33 mouse cellular contexts compared by ENCODE assay signal in genomic region chr15:73921101-73921863, GRCm38 (mm10).
DNase-seq lines count a peak whose midpoint lies in the region; ATAC-seq and TF ChIP-seq lines count a peak whose summit lies in the region.
"Had no signal": no experiment of that assay in that cellular context is flagged by ENCODE, and none has a peak within 500 bp of the region (broad histone marks: within the 10 kb centered on the region; RNA-seq: fewer than 3 reads in every experiment).

No protein-coding gene starts in this region.

- H3K4me1 ChIP-seq in midbrain, postnatal 0 days (ENCODE audit: insufficient read depth, low read length), result no peaks in the 10 kb centered on the region
- H3K4me1 ChIP-seq in midbrain, embryonic 15.5 days, result no peaks in the 10 kb centered on the region
- peaks cover 24% of the 10 kb centered on the region for H3K4me1 ChIP-seq in cerebellum, adult 2 months (ENCODE audit: control insufficient read depth, insufficient read depth, low read length)
- H3K4me1 ChIP-seq: embryonic facial prominence, embryonic 13.5 days; forebrain, embryonic 10.5 days; forebrain, embryonic 15.5 days; hindbrain, embryonic 15.5 days; kidney, embryonic 15.5 days; limb, embryonic 10.5 days; limb, embryonic 15.5 days; liver, embryonic 13.5 days; midbrain, embryonic 13.5 days had no signal

- H3K27me3 ChIP-seq in midbrain, postnatal 0 days (ENCODE audit: insufficient read depth, low read length), result no peaks in the 10 kb centered on the region
- no peaks in the 10 kb centered on the region for H3K27me3 ChIP-seq in midbrain, embryonic 15.5 days (replicated peaks)
- no peaks in the 10 kb centered on the region for H3K27me3 ChIP-seq in cerebellum, adult 2 months (ENCODE audit: control insufficient read depth, insufficient read depth, low read length)
- H3K27me3 ChIP-seq: embryonic facial prominence, embryonic 13.5 days; forebrain, embryonic 15.5 days; hindbrain, embryonic 15.5 days; kidney, embryonic 15.5 days; limb, embryonic 15.5 days; liver, embryonic 13.5 days; midbrain, embryonic 13.5 days had no signal

- no peaks in the 10 kb centered on the region for H3K36me3 ChIP-seq in midbrain, postnatal 0 days (ENCODE audit: insufficient read depth, low read length)
- no peaks in the 10 kb centered on the region for H3K36me3 ChIP-seq in midbrain, embryonic 15.5 days (replicated peaks)
- H3K36me3 ChIP-seq: embryonic facial prominence, embryonic 13.5 days; forebrain, embryonic 10.5 days; forebrain, embryonic 15.5 days; heart, embryonic 13.5 days; hindbrain, embryonic 15.5 days; kidney, embryonic 15.5 days; limb, embryonic 10.5 days; limb, embryonic 15.5 days; liver, embryonic 13.5 days; midbrain, embryonic 13.5 days had no signal

- peak; percentile 64 for DNase-seq in midbrain, postnatal 0 days (ENCODE audit: low spot score)
- DNase-seq in cerebellum, adult 2 months, result peak; percentile 91 to 95
- DNase-seq in cerebellum, postnatal 14 days, result peak; percentile 98 to 99
- DNase-seq in ovary, adult 18-20 months (ENCODE audit: low spot score), result no peak
- no peak for DNase-seq in natural killer cell, adult 2 months (ENCODE audit: low spot score in 2 of 2)
- DNase-seq in layer of hippocampus, adult 2 months (ENCODE audit: low spot score in 2 of 2), result no peak
- DNase-seq: adrenal gland, postnatal 36 days; embryo, embryonic 11 days; gastrocnemius, adult 2 months; heart, postnatal 10 days; kidney, adult 18-20 months; kidney, postnatal 25 days; liver, embryonic 13.5 days; lung, adult 2 months; lung, postnatal 10 days; right cerebral cortex, adult 18-20 months; right cerebral cortex, postnatal 4 days; thymus, adult 18-20 months; thymus, postnatal 36 days had no signal

- WGBS in midbrain, postnatal 0 days, result 83% methylated on average over 9 of the region's 9 CpGs
- WGBS in midbrain, embryonic 15.5 days, result 82% methylated on average over 9 of the region's 9 CpGs
- 9% methylated on average over 9 of the region's 9 CpGs for WGBS in cerebellum, adult 2 months

- no peak for TF ChIP-seq CTCF in midbrain, postnatal 0 days (IDR thresholded peaks at IDR 0.05)
- TF ChIP-seq CTCF in cerebellum, adult 2 months (IDR thresholded peaks at IDR 0.05; ENCODE audit: borderline replicate concordance, insufficient read depth, low read depth, low read length), result no peak
- TF ChIP-seq CTCF in layer of hippocampus, adult 2 months (conservative IDR thresholded peaks at IDR 0.05), result no peak

- no peak overlapping the region for H3K9ac ChIP-seq in midbrain, postnatal 0 days (replicated peaks; ENCODE audit: low read length, poor library complexity, severe bottlenecking)
- no peak overlapping the region for H3K9ac ChIP-seq in midbrain, embryonic 15.5 days
- H3K9ac ChIP-seq: embryonic facial prominence, embryonic 13.5 days; forebrain, embryonic 15.5 days; heart, embryonic 13.5 days; hindbrain, embryonic 15.5 days; kidney, embryonic 15.5 days; limb, embryonic 15.5 days; liver, embryonic 13.5 days; midbrain, embryonic 13.5 days had no signal

- no peaks in the 10 kb centered on the region for H3K9me3 ChIP-seq in midbrain, postnatal 0 days (ENCODE audit: low read length)
- no peaks in the 10 kb centered on the region for H3K9me3 ChIP-seq in midbrain, embryonic 15.5 days
- H3K9me3 ChIP-seq: embryonic facial prominence, embryonic 13.5 days; forebrain, embryonic 10.5 days; forebrain, embryonic 15.5 days; heart, embryonic 13.5 days; hindbrain, embryonic 15.5 days; kidney, embryonic 15.5 days; limb, embryonic 10.5 days; limb, embryonic 15.5 days; liver, embryonic 13.5 days; midbrain, embryonic 13.5 days had no signal

- H3K4me2 ChIP-seq in midbrain, postnatal 0 days (ENCODE audit: low read depth, low read length, poor library complexity, severe bottlenecking), result no peak overlapping the region
- no peak overlapping the region for H3K4me2 ChIP-seq in midbrain, embryonic 15.5 days
- H3K4me2 ChIP-seq: embryonic facial prominence, embryonic 13.5 days; forebrain, embryonic 15.5 days; heart, embryonic 13.5 days; hindbrain, embryonic 15.5 days; kidney, embryonic 15.5 days; limb, embryonic 15.5 days; liver, embryonic 13.5 days; midbrain, embryonic 13.5 days had no signal

- H3K27ac ChIP-seq in midbrain, postnatal 0 days (ENCODE audit: low read depth, low read length), result no peak overlapping the region
- no peak overlapping the region for H3K27ac ChIP-seq in midbrain, embryonic 15.5 days
- no peak overlapping the region for H3K27ac ChIP-seq in cerebellum, adult 2 months (ENCODE audit: insufficient read depth, low read length)
- H3K27ac ChIP-seq in layer of hippocampus, adult 2 months, result no peak overlapping the region
- H3K27ac ChIP-seq: embryonic facial prominence, embryonic 13.5 days; forebrain, embryonic 10.5 days; forebrain, embryonic 15.5 days; gastrocnemius, adult 2 months; heart, embryonic 13.5 days; hindbrain, embryonic 15.5 days; kidney, embryonic 15.5 days; left cerebral cortex, adult 2 months; limb, embryonic 10.5 days; limb, embryonic 15.5 days; liver, embryonic 13.5 days; macrophage; midbrain, embryonic 13.5 days; stomach, postnatal 0 days had no signal

- no peak overlapping the region for H3K4me3 ChIP-seq in midbrain, postnatal 0 days (ENCODE audit: low read depth, low read length)
- H3K4me3 ChIP-seq in midbrain, embryonic 15.5 days, result no peak overlapping the region
- H3K4me3 ChIP-seq in cerebellum, adult 2 months (replicated peaks; ENCODE audit: insufficient read depth, low read depth, low read length), result no peak overlapping the region
- H3K4me3 ChIP-seq in layer of hippocampus, adult 2 months, result no peak overlapping the region
- H3K4me3 ChIP-seq: embryonic facial prominence, embryonic 13.5 days; forebrain, embryonic 10.5 days; forebrain, embryonic 15.5 days; gastrocnemius, adult 2 months; heart, embryonic 13.5 days; hindbrain, embryonic 15.5 days; kidney, embryonic 15.5 days; left cerebral cortex, adult 2 months; limb, embryonic 10.5 days; limb, embryonic 15.5 days; liver, embryonic 13.5 days; midbrain, embryonic 13.5 days had no signal

- TF ChIP-seq POLR2A in cerebellum, adult 2 months (IDR thresholded peaks at IDR 0.05; ENCODE audit: borderline replicate concordance, insufficient read depth, low read length), result no peak

- no peak for ATAC-seq in midbrain, postnatal 0 days (ENCODE audit: low FRiP score)
- no peak for ATAC-seq in midbrain, embryonic 15.5 days (replicated peaks)
- ATAC-seq: CD4-positive, CD25-positive, alpha-beta regulatory T cell, adult 4 months; forebrain, embryonic 15.5 days; midbrain, embryonic 13.5 days had no signal

Comparison
In these comparisons a context has a peak if more than half of its experiments do, and no peak if none do; other contexts are left out.
1. DNase-seq: peak in midbrain, postnatal 0 days (single experiment), cerebellum, adult 2 months (2 of 2) and cerebellum, postnatal 14 days (2 of 2); none in ovary, adult 18-20 months (single experiment), natural killer cell, adult 2 months (0 of 2) and layer of hippocampus, adult 2 months (0 of 2).